Mouse (Mus musculus): ENCODE measurements around the gene Krt83. TPM values are rescaled to one million over a fixed set of nuclear protein-coding genes. Genes with fewer than 3 reads are reported as not detected.

Krt83 gene
- polyA plus RNA-seq (2012; rRNA removed) = 0.92 and 1.8 TPM in 2 replicates

DNA sequence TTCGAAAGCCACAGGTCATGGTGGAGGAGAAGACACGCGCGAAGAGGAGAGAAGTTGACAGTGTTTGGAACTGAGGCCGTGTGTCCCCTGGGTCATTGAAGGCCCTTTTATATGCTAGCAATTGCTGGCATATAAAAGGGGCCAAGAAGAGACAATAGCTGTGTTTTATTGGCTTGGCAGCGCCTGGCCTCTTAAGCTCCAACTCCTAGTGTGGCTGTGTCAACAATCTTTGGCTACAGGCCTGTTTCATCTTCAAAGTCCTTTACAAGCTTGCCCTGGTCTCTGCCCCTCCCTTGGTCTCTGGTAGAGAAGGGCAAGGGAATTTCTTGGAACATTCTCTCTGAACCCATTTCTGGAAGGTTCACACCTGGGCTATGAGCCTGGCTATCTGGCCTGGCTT is at the start of gene Krt83:
TSS of gene Krt83 (minus strand) at position 82 of the 400 bp plus-strand sequence.
- Histone ChIP-seq H3K4me1 (replicated peaks; ENCODE audit: control insufficient read depth, insufficient read depth, low read length) (peaks cover 14% of the 10 kb centered on the region), H3K27me3 (ENCODE audit: control insufficient read depth, insufficient read depth, low read length) (no peaks in the 10 kb centered on the region), H3K36me3 (ENCODE audit: control insufficient read depth, insufficient read depth, low read length) (no peaks in the 10 kb centered on the region), H3K4me3 (ENCODE audit: control insufficient read depth, insufficient read depth, low read length) (no peak within 1 kb of the TSS), H3K27ac (ENCODE audit: control insufficient read depth, insufficient read depth, low read length) (no peak within 1 kb of the TSS)
- no peak for DNase-seq
- WGBS = 98% methylated on average over 6 of the region's 6 CpGs
- TF ChIP-seq CTCF (IDR thresholded peaks at IDR 0.05; ENCODE audit: borderline replicate concordance, control insufficient read depth, extremely low read depth, insufficient read depth, low read length, poor library complexity) (no peak), POLR2A (IDR thresholded peaks at IDR 0.05; ENCODE audit: control insufficient read depth, extremely low read depth, insufficient read depth, low read length, poor library complexity) (no peak)

DNA sequence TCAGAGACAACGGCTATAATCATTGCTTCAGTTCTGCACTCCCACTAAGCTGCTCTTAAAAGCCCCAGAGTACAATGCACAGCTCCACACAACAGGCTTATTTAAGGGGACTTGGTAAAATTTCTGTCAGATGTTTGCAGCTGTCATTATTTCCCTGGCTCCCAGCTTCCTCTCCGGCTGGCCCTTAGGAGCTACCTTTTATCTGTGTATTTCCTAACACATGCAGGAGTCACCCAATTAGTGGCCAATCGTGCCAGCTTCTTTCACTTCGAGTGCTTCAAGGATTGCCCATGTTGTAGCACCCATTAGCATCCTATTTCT is 47.2 kb upstream of the Krt83 start:
- 65% methylated on average over 4 of the region's 4 CpGs for WGBS
- no peaks in the 10 kb centered on the region for H3K36me3 ChIP-seq (ENCODE audit: control insufficient read depth, insufficient read depth, low read length)
- H3K27me3 ChIP-seq (ENCODE audit: control insufficient read depth, insufficient read depth, low read length) = no peaks in the 10 kb centered on the region
- H3K4me3 ChIP-seq (ENCODE audit: control insufficient read depth, insufficient read depth, low read length) = no peak overlapping the region
- TF ChIP-seq POLR2A (IDR thresholded peaks at IDR 0.05; ENCODE audit: control insufficient read depth, extremely low read depth, insufficient read depth, low read length, poor library complexity) = no peak
- TF ChIP-seq CTCF (IDR thresholded peaks at IDR 0.05; ENCODE audit: borderline replicate concordance, control insufficient read depth, extremely low read depth, insufficient read depth, low read length, poor library complexity) = no peak
- no peaks in the 10 kb centered on the region for H3K4me1 ChIP-seq (replicated peaks; ENCODE audit: control insufficient read depth, insufficient read depth, low read length)
- no peak for DNase-seq
- no peak overlapping the region for H3K27ac ChIP-seq (ENCODE audit: control insufficient read depth, insufficient read depth, low read length)

- DNase-seq = no peak
- TF ChIP-seq CTCF (IDR thresholded peaks at IDR 0.05; ENCODE audit: borderline replicate concordance, control insufficient read depth, extremely low read depth, insufficient read depth, low read length, poor library complexity) (no peak), POLR2A (IDR thresholded peaks at IDR 0.05; ENCODE audit: control insufficient read depth, extremely low read depth, insufficient read depth, low read length, poor library complexity) (no peak)
- Histone ChIP-seq H3K27me3 (ENCODE audit: control insufficient read depth, insufficient read depth, low read length) (no peaks in the 10 kb centered on the region), H3K27ac (ENCODE audit: control insufficient read depth, insufficient read depth, low read length) (no peak overlapping the region), H3K4me1 (replicated peaks; ENCODE audit: control insufficient read depth, insufficient read depth, low read length) (no peaks in the 10 kb centered on the region), H3K4me3 (ENCODE audit: control insufficient read depth, insufficient read depth, low read length) (no peak overlapping the region), H3K36me3 (ENCODE audit: control insufficient read depth, insufficient read depth, low read length) (no peaks in the 10 kb centered on the region)
- WGBS = 46% methylated on average over 7 of the region's 7 CpGs
Observed at GRCm38 (mm10) chr15:101537864-101538579, 46.7 kb upstream of the Krt83 start.

- TF ChIP-seq POLR2A (IDR thresholded peaks at IDR 0.05; ENCODE audit: control insufficient read depth, extremely low read depth, insufficient read depth, low read length, poor library complexity) = no peak
- no peak for TF ChIP-seq CTCF (IDR thresholded peaks at IDR 0.05; ENCODE audit: borderline replicate concordance, control insufficient read depth, extremely low read depth, insufficient read depth, low read length, poor library complexity)
- no peaks in the 10 kb centered on the region for H3K4me1 ChIP-seq (replicated peaks; ENCODE audit: control insufficient read depth, insufficient read depth, low read length)
- no peaks in the 10 kb centered on the region for H3K36me3 ChIP-seq (ENCODE audit: control insufficient read depth, insufficient read depth, low read length)
- WGBS = 46% methylated on average over 9 of the region's 9 CpGs
- DNase-seq = no peak
- H3K27me3 ChIP-seq (ENCODE audit: control insufficient read depth, insufficient read depth, low read length) = no peaks in the 10 kb centered on the region
- no peak overlapping the region for H3K4me3 ChIP-seq (ENCODE audit: control insufficient read depth, insufficient read depth, low read length)
- H3K27ac ChIP-seq (ENCODE audit: control insufficient read depth, insufficient read depth, low read length) = no peak overlapping the region
Observed at GRCm38 (mm10) chr15:101536054-101536850, 44.9 kb upstream of the Krt83 start.

- Histone ChIP-seq H3K27me3 (ENCODE audit: control insufficient read depth, insufficient read depth, low read length) (no peaks in the 10 kb centered on the region), H3K4me1 (replicated peaks; ENCODE audit: control insufficient read depth, insufficient read depth, low read length) (no peaks in the 10 kb centered on the region), H3K27ac (ENCODE audit: control insufficient read depth, insufficient read depth, low read length) (no peak within 1 kb of the TSS), H3K4me3 (ENCODE audit: control insufficient read depth, insufficient read depth, low read length) (no peak within 1 kb of the TSS), H3K36me3 (ENCODE audit: control insufficient read depth, insufficient read depth, low read length) (no peaks in the 10 kb centered on the region)
- no peak for DNase-seq
- 82% methylated on average over 7 of the region's 7 CpGs for WGBS
- TF ChIP-seq POLR2A (IDR thresholded peaks at IDR 0.05; ENCODE audit: control insufficient read depth, extremely low read depth, insufficient read depth, low read length, poor library complexity) (no peak), CTCF (IDR thresholded peaks at IDR 0.05; ENCODE audit: borderline replicate concordance, control insufficient read depth, extremely low read depth, insufficient read depth, low read length, poor library complexity) (no peak)
Observed at GRCm38 (mm10) chr15:101532720-101533119, 41.4 kb upstream of the Krt83 start, which contains the start of gene Krt84. TSS of gene Krt84 (minus strand) at chr15:101532820.

GRCm38 (mm10) chr15:101522556-101523232 is 31.4 kb upstream of the Krt83 start:
- H3K4me3 ChIP-seq (ENCODE audit: control insufficient read depth, insufficient read depth, low read length) = no peak overlapping the region
- no peaks in the 10 kb centered on the region for H3K27me3 ChIP-seq (ENCODE audit: control insufficient read depth, insufficient read depth, low read length)
- H3K27ac ChIP-seq (ENCODE audit: control insufficient read depth, insufficient read depth, low read length) = no peak overlapping the region
- 52% methylated on average over 4 of the region's 4 CpGs for WGBS
- no peaks in the 10 kb centered on the region for H3K4me1 ChIP-seq (replicated peaks; ENCODE audit: control insufficient read depth, insufficient read depth, low read length)
- no peak for DNase-seq
- H3K36me3 ChIP-seq (ENCODE audit: control insufficient read depth, insufficient read depth, low read length) = no peaks in the 10 kb centered on the region
- TF ChIP-seq POLR2A (IDR thresholded peaks at IDR 0.05; ENCODE audit: control insufficient read depth, extremely low read depth, insufficient read depth, low read length, poor library complexity) (no peak), CTCF (IDR thresholded peaks at IDR 0.05; ENCODE audit: borderline replicate concordance, control insufficient read depth, extremely low read depth, insufficient read depth, low read length, poor library complexity) (no peak)

All from thymus, adult 2 months (tissue).